Mouse (Mus musculus): ENCODE measurements around the gene Cacna1a.

DNA sequence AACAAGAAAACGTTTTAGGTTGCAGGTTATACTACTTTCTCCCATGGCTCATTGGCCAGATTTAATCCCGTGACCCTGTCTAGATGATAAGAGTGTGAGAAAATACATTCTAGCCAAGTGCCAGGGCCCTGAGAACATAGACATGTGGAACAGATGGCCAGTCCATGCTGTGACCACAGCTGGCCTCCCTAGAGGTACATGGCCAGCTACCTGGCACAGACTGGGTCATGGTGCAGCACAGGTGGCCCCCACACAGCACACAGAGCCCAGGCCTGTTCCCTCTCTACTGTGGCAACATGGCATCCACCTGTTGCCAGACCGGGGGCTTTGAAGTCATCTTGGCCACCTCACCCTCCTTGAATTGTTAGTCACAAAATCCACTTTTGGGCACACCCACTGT lies 101.0 kb downstream of the Cacna1a start:
- TF ChIP-seq CTCF (IDR thresholded peaks at IDR 0.05 in 2 of 3, conservative IDR thresholded peaks at IDR 0.05 in 1 of 3; ENCODE audit: control insufficient read depth in 1 of 3, insufficient read depth in 1 of 3, low read depth in 2 of 3, low read length in 3 of 3, poor library complexity in 1 of 3, severe bottlenecking in 1 of 3) = no peak
- TF ChIP-seq POLR2AphosphoS2 (IDR thresholded peaks at IDR 0.05; ENCODE audit: low read length) = no peak
- no peak for TF ChIP-seq TCF12 (IDR thresholded peaks at IDR 0.05; ENCODE audit: low read depth, low read length)
- no peak for TF ChIP-seq MYC (IDR thresholded peaks at IDR 0.05; ENCODE audit: low read depth, low read length)
- no peak for TF ChIP-seq POLR2A (IDR thresholded peaks at IDR 0.05; ENCODE audit: control insufficient read depth in 1 of 2, insufficient read depth in 1 of 2, low read depth in 1 of 2, low read length in 2 of 2, poor library complexity in 1 of 2)
- no peak for TF ChIP-seq ZKSCAN1 (IDR thresholded peaks at IDR 0.05; ENCODE audit: low read depth, low read length)
- no peak for TF ChIP-seq CHD2 (IDR thresholded peaks at IDR 0.05; ENCODE audit: low read length)
- TF ChIP-seq USF1 (IDR thresholded peaks at IDR 0.05; ENCODE audit: low read depth, low read length) = no peak
- no peak for TF ChIP-seq TAL1 (IDR thresholded peaks at IDR 0.05; ENCODE audit: low read length)
- TF ChIP-seq E2F4 (IDR thresholded peaks at IDR 0.05; ENCODE audit: borderline replicate concordance, low read depth, low read length) = no peak

Measured in MEL (cell line).